ENCODE assay signal across 29 mouse cellular contexts in the genomic region with DNA sequence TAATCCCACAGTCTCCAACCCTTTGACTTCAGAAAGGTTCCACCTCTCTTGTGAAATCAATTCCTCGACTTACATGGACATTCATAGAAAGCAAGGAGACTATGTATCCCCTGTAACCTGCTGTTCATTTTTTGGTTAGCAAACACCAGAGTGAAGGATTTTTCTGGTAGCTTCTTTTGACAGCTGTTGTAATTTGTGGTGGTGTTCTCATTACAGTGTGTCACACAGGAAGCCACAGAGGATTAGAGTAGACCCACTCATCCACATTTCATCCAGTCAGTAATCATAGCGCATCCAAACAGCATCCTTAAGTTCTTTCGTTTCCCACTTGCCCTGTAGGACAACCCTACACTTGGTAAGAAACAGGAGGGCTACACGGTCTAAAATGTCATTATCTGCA.
"Had no signal": no experiment of that assay in that cellular context is flagged by ENCODE, and none has a peak within 500 bp of the region (broad histone marks: within the 10 kb centered on the region; RNA-seq: fewer than 3 reads in every experiment).

No protein-coding gene starts in this region.

- H3K36me3 ChIP-seq: limb, embryonic 10.5 days; limb, embryonic 12.5 days; limb, embryonic 13.5 days; limb, embryonic 15.5 days; liver, embryonic 12.5 days; liver, embryonic 13.5 days; liver, embryonic 15.5 days; lung, embryonic 15.5 days; midbrain, embryonic 10.5 days; midbrain, embryonic 12.5 days; midbrain, embryonic 13.5 days; neural tube, embryonic 12.5 days had no signal

- H3K4me1 ChIP-seq: limb, embryonic 10.5 days; limb, embryonic 12.5 days; limb, embryonic 13.5 days; limb, embryonic 15.5 days; liver, embryonic 12.5 days; liver, embryonic 13.5 days; liver, embryonic 15.5 days; lung, embryonic 15.5 days; megakaryocyte, embryonic 14.5 days; midbrain, embryonic 10.5 days; midbrain, embryonic 12.5 days; midbrain, embryonic 13.5 days; neural tube, embryonic 12.5 days had no signal

- H3K27ac ChIP-seq: left cerebral cortex, adult 2 months; limb, embryonic 10.5 days; limb, embryonic 12.5 days; limb, embryonic 13.5 days; limb, embryonic 15.5 days; liver, embryonic 12.5 days; liver, embryonic 13.5 days; liver, embryonic 14.5 days; liver, embryonic 15.5 days; lung, embryonic 15.5 days; macrophage; midbrain, embryonic 10.5 days; midbrain, embryonic 12.5 days; midbrain, embryonic 13.5 days; neural tube, embryonic 12.5 days had no signal

- DNase-seq: left cerebral cortex, postnatal 4 days; liver; liver, embryonic 13.5 days; liver, postnatal 0 days; lung, adult 18-20 months; lung, adult 2 months; lung, embryonic 14.5 days; lung, postnatal 10 days; lung, postnatal 14 days; lung, postnatal 36 days; lung, postnatal 4 days; midbrain, embryonic 14.5 days had no signal

- H3K4me3 ChIP-seq: left cerebral cortex, adult 2 months; limb, embryonic 10.5 days; limb, embryonic 12.5 days; limb, embryonic 13.5 days; limb, embryonic 15.5 days; liver, embryonic 12.5 days; liver, embryonic 13.5 days; liver, embryonic 15.5 days; lung, embryonic 15.5 days; megakaryocyte, embryonic 14.5 days; midbrain, embryonic 10.5 days; midbrain, embryonic 12.5 days; midbrain, embryonic 13.5 days; neural tube, embryonic 12.5 days had no signal

- ATAC-seq: liver, embryonic 12.5 days; liver, postnatal 0 days; midbrain, embryonic 13.5 days; midbrain, embryonic 16.5 days had no signal

- H3K9ac ChIP-seq: limb, embryonic 12.5 days; limb, embryonic 13.5 days; limb, embryonic 15.5 days; liver, embryonic 12.5 days; liver, embryonic 13.5 days; liver, embryonic 14.5 days; liver, embryonic 15.5 days; liver, postnatal 0 days; lung, embryonic 14.5 days; lung, embryonic 15.5 days; midbrain, embryonic 12.5 days; midbrain, embryonic 13.5 days; neural tube, embryonic 12.5 days had no signal

- H3K27me3 ChIP-seq: limb, embryonic 12.5 days; limb, embryonic 13.5 days; limb, embryonic 15.5 days; liver, embryonic 12.5 days; liver, embryonic 13.5 days; liver, embryonic 15.5 days; lung, embryonic 15.5 days; megakaryocyte, embryonic 14.5 days; midbrain, embryonic 12.5 days; midbrain, embryonic 13.5 days; neural tube, embryonic 12.5 days had no signal

- H3K4me2 ChIP-seq: limb, embryonic 12.5 days; limb, embryonic 13.5 days; limb, embryonic 15.5 days; liver, embryonic 11.5 days; liver, embryonic 12.5 days; liver, embryonic 13.5 days; liver, embryonic 15.5 days; lung, embryonic 14.5 days; lung, embryonic 15.5 days; midbrain, embryonic 12.5 days; midbrain, embryonic 13.5 days; neural tube, embryonic 12.5 days had no signal

- H3K9me3 ChIP-seq: limb, embryonic 10.5 days; limb, embryonic 12.5 days; limb, embryonic 13.5 days; limb, embryonic 15.5 days; liver, embryonic 12.5 days; liver, embryonic 13.5 days; liver, embryonic 15.5 days; lung, embryonic 15.5 days; megakaryocyte, embryonic 14.5 days; midbrain, embryonic 10.5 days; midbrain, embryonic 12.5 days; midbrain, embryonic 13.5 days; neural tube, embryonic 12.5 days had no signal
